Mouse (Mus musculus): ENCODE results near the gene Tjp3. TPM values are rescaled to one million over a fixed set of nuclear protein-coding genes. Genes with fewer than 3 reads are reported as not detected.
"Not testable (repeated sequence)": the region's sequence is repeated elsewhere in the genome, so short reads cannot be mapped to it uniquely, and the experiment has no call there.

Gene Tjp3
- polyA plus RNA-seq, 1 experiment, result 5.5 TPM

GRCm38 (mm10) chr10:81229735-81230437 lies 61.5 kb downstream of the Tjp3 start:
- Histone ChIP-seq H3K27me3 (replicated peaks) (peaks cover 49% of the 10 kb centered on the region), H3K9me3 (no peaks in the 10 kb centered on the region), H3K4me1 (peaks cover 49% of the 10 kb centered on the region), H3K4me3 (replicated peaks) (no peak overlapping the region), H3K36me3 (replicated peaks; ENCODE audit: low read length) (no peaks in the 10 kb centered on the region)
- TF ChIP-seq GATA1 (IDR thresholded peaks at IDR 0.05; ENCODE audit: borderline replicate concordance, low read length) (no peak), FLI1 (IDR thresholded peaks at IDR 0.05; ENCODE audit: low read length) (no peak)

GRCm38 (mm10) chr10:81223731-81224130 lies 67.7 kb downstream of the Tjp3 start:
- H3K36me3 ChIP-seq (replicated peaks; ENCODE audit: low read length); H3K9me3 ChIP-seq; H3K4me3 ChIP-seq (replicated peaks): not testable (repeated sequence)
- Histone ChIP-seq H3K4me1 (peaks cover 10% of the 10 kb centered on the region), H3K27me3 (replicated peaks) (peaks cover 26% of the 10 kb centered on the region)

Other genes starting within 250 kb of the Tjp3 start
- 262 and 632 TPM in 2 replicates for gene Sgta, start 231.4 kb downstream of the Tjp3 start, polyA plus RNA-seq (2012; ENCODE audit: insufficient read depth, low replicate concordance)
- gene Thop1, start 221.5 kb downstream of the Tjp3 start, polyA plus RNA-seq (2012; ENCODE audit: insufficient read depth, low replicate concordance), result 62.3 and 65.0 TPM in 2 replicates
- gene Creb3l3, start 192.7 kb downstream of the Tjp3 start, polyA plus RNA-seq (2012; ENCODE audit: insufficient read depth, low replicate concordance), result not detected in 2 replicates
- 407 and 1,114 TPM in 2 replicates for gene Map2k2, start 185.7 kb downstream of the Tjp3 start, polyA plus RNA-seq (2012; ENCODE audit: insufficient read depth, low replicate concordance)
- 100.0 and 136 TPM in 2 replicates for gene Zbtb7a, start 156.4 kb downstream of the Tjp3 start, polyA plus RNA-seq (2012; ENCODE audit: insufficient read depth, low replicate concordance)
- gene Pias4, start 123.7 kb downstream of the Tjp3 start, polyA plus RNA-seq (2012; ENCODE audit: insufficient read depth, low replicate concordance), result 95.2 and 184 TPM in 2 replicates
- gene Eef2, start 115.0 kb downstream of the Tjp3 start, polyA plus RNA-seq (2012; ENCODE audit: insufficient read depth, low replicate concordance), result 439 and 1,295 TPM in 2 replicates
- gene Dapk3, start 108.6 kb downstream of the Tjp3 start, polyA plus RNA-seq (2012; ENCODE audit: insufficient read depth, low replicate concordance), result 168 TPM in 2 replicates
- not detected in 2 replicates for gene 4930442H23Rik, start 107.7 kb downstream of the Tjp3 start, polyA plus RNA-seq (2012; ENCODE audit: insufficient read depth, low replicate concordance)
- gene Nmrk2, start 89.5 kb downstream of the Tjp3 start, polyA plus RNA-seq (2012; ENCODE audit: insufficient read depth, low replicate concordance), result not detected in 2 replicates
- not detected in 2 replicates for gene Atcay, start 60.7 kb downstream of the Tjp3 start, polyA plus RNA-seq (2012; ENCODE audit: insufficient read depth, low replicate concordance)
- 1.4 TPM in 1 of 2 replicates, not detected in the other for gene Zfr2, start 58.4 kb downstream of the Tjp3 start, polyA plus RNA-seq (2012; ENCODE audit: insufficient read depth, low replicate concordance)
- 6.2 and 21.4 TPM in 2 replicates for gene Matk, start 38.6 kb downstream of the Tjp3 start, polyA plus RNA-seq (2012; ENCODE audit: insufficient read depth, low replicate concordance)
- gene Mrpl54, start 24.6 kb downstream of the Tjp3 start, polyA plus RNA-seq (2012; ENCODE audit: insufficient read depth, low replicate concordance), result 458 and 769 TPM in 2 replicates
- 93.1 and 154 TPM in 2 replicates for gene Apba3, start 24.6 kb downstream of the Tjp3 start, polyA plus RNA-seq (2012; ENCODE audit: insufficient read depth, low replicate concordance)
- 124 and 136 TPM in 2 replicates for gene Pip5k1c, start 1.4 kb upstream of the Tjp3 start, polyA plus RNA-seq (2012; ENCODE audit: insufficient read depth, low replicate concordance)
- gene Cactin, start 29.5 kb upstream of the Tjp3 start, polyA plus RNA-seq (2012; ENCODE audit: insufficient read depth, low replicate concordance), result 76.5 and 78.5 TPM in 2 replicates
- gene Tbxa2r, start 37.1 kb upstream of the Tjp3 start, polyA plus RNA-seq (2012; ENCODE audit: insufficient read depth, low replicate concordance), result 87.5 and 153 TPM in 2 replicates
- gene Gipc3, start 51.7 kb upstream of the Tjp3 start, polyA plus RNA-seq (2012; ENCODE audit: insufficient read depth, low replicate concordance), result 2.9 and 11.0 TPM in 2 replicates
- gene Hmg20b, start 58.9 kb upstream of the Tjp3 start, polyA plus RNA-seq (2012; ENCODE audit: insufficient read depth, low replicate concordance), result 302 and 601 TPM in 2 replicates
- 20.2 and 44.1 TPM in 2 replicates for gene Mfsd12, start 65.9 kb upstream of the Tjp3 start, polyA plus RNA-seq (2012; ENCODE audit: insufficient read depth, low replicate concordance)
- 30.6 and 109 TPM in 2 replicates for gene 4930404N11Rik, start 74.2 kb upstream of the Tjp3 start, polyA plus RNA-seq (2012; ENCODE audit: insufficient read depth, low replicate concordance)
- 71.2 and 72.9 TPM in 2 replicates for gene Fzr1, start 86.9 kb upstream of the Tjp3 start, polyA plus RNA-seq (2012; ENCODE audit: insufficient read depth, low replicate concordance)
- gene Dohh, start 92.8 kb upstream of the Tjp3 start, polyA plus RNA-seq (2012; ENCODE audit: insufficient read depth, low replicate concordance), result 80.4 and 114 TPM in 2 replicates
- gene Gm48551, start 92.9 kb upstream of the Tjp3 start, polyA plus RNA-seq (2012; ENCODE audit: insufficient read depth, low replicate concordance), result 0.89 TPM in 1 of 2 replicates, not detected in the other
- gene Gm48552, start 97.4 kb upstream of the Tjp3 start, polyA plus RNA-seq (2012; ENCODE audit: insufficient read depth, low replicate concordance), result 8.4 TPM in 1 of 2 replicates, not detected in the other
- gene Smim24, start 101.5 kb upstream of the Tjp3 start, polyA plus RNA-seq (2012; ENCODE audit: insufficient read depth, low replicate concordance), result 4.4 TPM in 1 of 2 replicates, not detected in the other
- gene Nfic, start 164.1 kb upstream of the Tjp3 start, polyA plus RNA-seq (2012; ENCODE audit: insufficient read depth, low replicate concordance), result 184 and 257 TPM in 2 replicates
- 1.3 and 3.3 TPM in 2 replicates for gene Celf5, start 191.1 kb upstream of the Tjp3 start, polyA plus RNA-seq (2012; ENCODE audit: insufficient read depth, low replicate concordance)
- 145 and 508 TPM in 2 replicates for gene Ncln, start 204.8 kb upstream of the Tjp3 start, polyA plus RNA-seq (2012; ENCODE audit: insufficient read depth, low replicate concordance)
- gene S1pr4, start 208.6 kb upstream of the Tjp3 start, polyA plus RNA-seq (2012; ENCODE audit: insufficient read depth, low replicate concordance), result 7.4 and 9.1 TPM in 2 replicates
- gene Gna15, start 232.6 kb upstream of the Tjp3 start, polyA plus RNA-seq (2012; ENCODE audit: insufficient read depth, low replicate concordance), result 31.7 and 48.4 TPM in 2 replicates

All from megakaryocyte, embryonic 14.5 days (primary cell).